Mouse (Mus musculus) limb, embryonic 14.5 days (tissue): Measurements from ENCODE around the gene 1700067P10Rik. TPM values are rescaled to one million over a fixed set of nuclear protein-coding genes. Genes with fewer than 3 reads are reported as not detected.
A peak's percentile ranks its signal among the peaks of the same experiment; 100 is the strongest.

Experiments
- ATAC-seq: fragments of 200-750 bp; cut with Nextera tagmentation; 2 replicates; pipeline ENCODE4 v1.8.0; 2017; ENCODE audit warnings: low read depth, moderate number of reproducible peaks, moderate TSS enrichment; ENCODE audit not compliant: low FRiP score
- DNase-seq: peaks from one replicate; pipeline ENCODE4 v3.0.0-alpha.2; 2015; ENCODE audit warnings: low spot score
- H3K27ac ChIP-seq: fragments of 300-500 bp; sonication (generic); replicated peaks from 2 replicates; pipeline ENCODE4 v1.5.1; 2014; ENCODE audit warnings: low read depth, mild to moderate bottlenecking, low read length, moderate library complexity, mixed read lengths
- H3K27me3 ChIP-seq: fragments of 300-500 bp; sonication (generic); 2 replicates; pipeline ENCODE4 v1.6.1; 2014; ENCODE audit warnings: low read length, mixed read lengths; ENCODE audit not compliant: control insufficient read depth, insufficient read depth
- H3K36me3 ChIP-seq: fragments of 300-500 bp; sonication (generic); 2 replicates; pipeline ENCODE4 v1.6.1; 2014; ENCODE audit warnings: mild to moderate bottlenecking, low read length, moderate library complexity, mixed read lengths; ENCODE audit not compliant: control insufficient read depth, insufficient read depth
- H3K4me1 ChIP-seq: fragments of 300-500 bp; sonication (generic); 2 replicates; pipeline ENCODE4 v1.6.1; 2014; ENCODE audit warnings: antibody characterized with exemption, low read length, mixed read lengths; ENCODE audit not compliant: control insufficient read depth, insufficient read depth
- H3K4me2 ChIP-seq: fragments of 300-500 bp; sonication (generic); replicated peaks from 2 replicates; pipeline ENCODE4 v1.6.1; 2014; ENCODE audit warnings: low read depth, mild to moderate bottlenecking, low read length, moderate library complexity; ENCODE audit not compliant: severe bottlenecking
- H3K4me3 ChIP-seq: fragments of 300-500 bp; sonication (generic); replicated peaks from 2 replicates; pipeline ENCODE4 v1.5.1; 2014; ENCODE audit warnings: low read length
- H3K9ac ChIP-seq: fragments of 300-500 bp; sonication (generic); 2 replicates; pipeline ENCODE4 v1.6.1; 2014; ENCODE audit warnings: mild to moderate bottlenecking, low read depth, low read length, moderate library complexity; ENCODE audit not compliant: severe bottlenecking
- H3K9me3 ChIP-seq: fragments of 300-500 bp; sonication (generic); 2 replicates; pipeline ENCODE4 v1.6.1; 2016; ENCODE audit warnings: low read length; ENCODE audit not compliant: control insufficient read depth
- POLR2A ChIP-seq: fragments of 200-500 bp; IDR thresholded peaks from 2 replicates; pipeline ENCODE4 v1.8.0; 2012; ENCODE audit warnings: inconsistent platforms, mild to moderate bottlenecking, moderate library complexity, borderline replicate concordance; ENCODE audit not compliant: insufficient read depth, insufficient read length; ENCODE audit errors: extremely low read depth
- WGBS: fragments of 180-500 bp; shearing (Covaris S2); extraction: QIAGEN DNeasy Blood & Tissue Kit; methylation state at CpG from one replicate; pipeline ENCODE4 v1.1.7; 2014; 5-methylcytosine and 5-hydroxymethylcytosine counted together
- polyA plus RNA-seq, 2 experiments: library from polyadenylated mRNA; depleted of rRNA in 1 of 2; stranded (reverse) in 1 of 2; unstranded in 1 of 2; fragments of >200 nt; fragmentation: Nextera tagmentation in 1 of 2; extraction: Ambion mirVana in 1 of 2; gene quantifications; 2 replicates each; pipeline versions ENCODE4 v1.2.1 to v1.2.3; 2012 to 2014

Gene 1700067P10Rik
- polyA plus RNA-seq, 2 experiments: 0.08 TPM; not detected in 1

- no peak overlapping the region for H3K4me3 ChIP-seq
- no peak overlapping the region for H3K9ac ChIP-seq
- WGBS: 68% methylated on average over 5 of the region's 5 CpGs
- peaks cover 4% of the 10 kb centered on the region; the same call in 1 of the 2 replicates for H3K4me1 ChIP-seq
- H3K27ac ChIP-seq: no peak overlapping the region
- H3K4me2 ChIP-seq: no peak overlapping the region
- no peaks in the 10 kb centered on the region for H3K36me3 ChIP-seq
- ATAC-seq (no peak), DNase-seq (no peak)
- H3K27me3 ChIP-seq: no peaks in the 10 kb centered on the region
- H3K9me3 ChIP-seq: no peaks in the 10 kb centered on the region
- no peak for TF ChIP-seq POLR2A
Observed at GRCm38 (mm10) chr17:48051638-48052337, 37.3 kb upstream of the 1700067P10Rik start.

- no peak overlapping the region for H3K4me2 ChIP-seq
- ATAC-seq (no peak), DNase-seq (no peak)
- WGBS: 67% methylated on average over 10 of the region's 10 CpGs
- no peak overlapping the region for H3K27ac ChIP-seq
- no peaks in the 10 kb centered on the region for H3K27me3 ChIP-seq
- no peaks in the 10 kb centered on the region for H3K9me3 ChIP-seq
- H3K36me3 ChIP-seq: no peaks in the 10 kb centered on the region
- no peak overlapping the region for H3K4me3 ChIP-seq
- no peak for TF ChIP-seq POLR2A
- no peak overlapping the region for H3K9ac ChIP-seq
- peaks cover 11% of the 10 kb centered on the region for H3K4me1 ChIP-seq
Observed at GRCm38 (mm10) chr17:48052338-48053067, 36.6 kb upstream of the 1700067P10Rik start.

- WGBS: 87% methylated on average over 2 of the region's 2 CpGs
- Histone ChIP-seq H3K4me3 (no peak overlapping the region), H3K36me3 (no peaks in the 10 kb centered on the region), H3K4me1 (peaks cover 18% of the 10 kb centered on the region), H3K27ac (no peak overlapping the region), H3K9me3 (no peaks in the 10 kb centered on the region), H3K27me3 (no peaks in the 10 kb centered on the region), H3K4me2 (no peak overlapping the region), H3K9ac (no peak overlapping the region)
- TF ChIP-seq POLR2A: no peak
- ATAC-seq: no peak
- DNase-seq: no peak
Observed at GRCm38 (mm10) chr17:48053646-48054045, 35.5 kb upstream of the 1700067P10Rik start.

GRCm38 (mm10) chr17:48055076-48055816 lies 33.9 kb upstream of the 1700067P10Rik start:
- no peak for TF ChIP-seq POLR2A
- DNase-seq: no peak
- H3K4me2 ChIP-seq: no peak overlapping the region

GRCm38 (mm10) chr17:48057382-48057781 lies 31.7 kb upstream of the 1700067P10Rik start:
- Histone ChIP-seq H3K27me3 (no peaks in the 10 kb centered on the region), H3K4me2 (no peak overlapping the region; the same call in 1 of the 2 replicates), H3K9ac (peak overlapping the region; percentile 6; the same call in 1 of the 2 replicates), H3K36me3 (no peaks in the 10 kb centered on the region), H3K27ac (0 out of 2 replicates have a peak overlapping the region, but pooled peaks have one; percentile 15), H3K9me3 (no peaks in the 10 kb centered on the region), H3K4me1 (peaks cover 16% of the 10 kb centered on the region), H3K4me3 (no peak overlapping the region)
- no peak for DNase-seq
- no peak for ATAC-seq
- WGBS: under 1% methylated on average over 10 of the region's 12 CpGs
- no peak for TF ChIP-seq POLR2A

More at GRCm38 (mm10) chr17:48055076-48055816, 33.9 kb upstream of the 1700067P10Rik start:
- peaks cover 16% of the 10 kb centered on the region for H3K4me1 ChIP-seq
- no peak overlapping the region for H3K27ac ChIP-seq
- no peak overlapping the region for H3K9ac ChIP-seq
- H3K27me3 ChIP-seq: no peaks in the 10 kb centered on the region
- no peaks in the 10 kb centered on the region for H3K9me3 ChIP-seq
- H3K36me3 ChIP-seq: no peaks in the 10 kb centered on the region
- no peak for ATAC-seq
- 48% methylated on average over 20 of the region's 20 CpGs for WGBS
- H3K4me3 ChIP-seq: no peak overlapping the region
